Mouse (Mus musculus): Measurements from ENCODE around the gene Tbc1d10a.

- TF ChIP-seq GATA1 (IDR thresholded peaks at IDR 0.05; ENCODE audit: low read depth, low read length), result no peak
- no peak for TF ChIP-seq CHD2 (IDR thresholded peaks at IDR 0.05; ENCODE audit: low read length)
- no peak for TF ChIP-seq CTCF (IDR thresholded peaks at IDR 0.05 in 2 of 3, conservative IDR thresholded peaks at IDR 0.05 in 1 of 3; ENCODE audit: control insufficient read depth in 1 of 3, insufficient read depth in 1 of 3, low read depth in 2 of 3, low read length in 3 of 3, poor library complexity in 1 of 3, severe bottlenecking in 1 of 3)
- TF ChIP-seq POLR2AphosphoS2 (IDR thresholded peaks at IDR 0.05; ENCODE audit: low read length), result no peak
- TF ChIP-seq BHLHE40 (IDR thresholded peaks at IDR 0.05; ENCODE audit: borderline replicate concordance, low read depth, low read length), result no peak
- TF ChIP-seq CHD1 (IDR thresholded peaks at IDR 0.05; ENCODE audit: low read depth, low read length), result no peak
- no peak for TF ChIP-seq POLR2A (IDR thresholded peaks at IDR 0.05; ENCODE audit: control insufficient read depth in 1 of 2, insufficient read depth in 1 of 2, low read depth in 1 of 2, low read length in 2 of 2, poor library complexity in 1 of 2)
Measured at GRCm38 (mm10) chr11:4224223-4224622, 37.6 kb downstream of the Tbc1d10a start.
